Mouse (Mus musculus) heart, postnatal 0 days (tissue): Measurements from ENCODE around the gene Clcnka.

Source experiments
- CTCF ChIP-seq: IDR thresholded peaks from 2 replicates; pipeline ENCODE4 v1.5.1; 2016; ENCODE audit warnings: antibody characterized with exemption, control low read depth, low read depth
- EP300 ChIP-seq: IDR thresholded peaks from 2 replicates; pipeline ENCODE4 v1.6.1; 2016; ENCODE audit warnings: antibody characterized with exemption, low read depth

- TF ChIP-seq EP300 (no peak), CTCF (peak; percentile 33)
Observed at GRCm38 (mm10) chr4:141360846-141361245, 37.7 kb downstream of the Clcnka start.
